Mouse (Mus musculus) liver, embryonic 16.5 days (tissue): ENCODE results near the gene Pck1. TPM values are rescaled to one million over a fixed set of nuclear protein-coding genes. Genes with fewer than 3 reads are reported as not detected.
"Not testable (repeated sequence)": the region's sequence is repeated elsewhere in the genome, so short reads cannot be mapped to it uniquely, and the experiment has no call there.

Experiments used
- ATAC-seq: fragments of 200-750 bp; cut with Nextera tagmentation; 2 replicates; pipeline ENCODE4 v1.8.0; 2017; ENCODE audit warnings: low read depth, mild to moderate bottlenecking, moderate number of reproducible peaks, moderate library complexity
- H3K27ac ChIP-seq: fragments of 300-500 bp; sonication (generic); 2 replicates; pipeline ENCODE4 v1.5.1; 2014; ENCODE audit warnings: mild to moderate bottlenecking, low read length
- H3K27me3 ChIP-seq: fragments of 300-500 bp; sonication (generic); 2 replicates; pipeline ENCODE4 v1.6.1; 2014; ENCODE audit warnings: low read depth, low read length, mixed read lengths; ENCODE audit not compliant: control insufficient read depth, insufficient read depth
- H3K36me3 ChIP-seq: fragments of 300-500 bp; sonication (generic); 2 replicates; pipeline ENCODE4 v1.6.1; 2014; ENCODE audit warnings: mild to moderate bottlenecking; ENCODE audit not compliant: control insufficient read depth, insufficient read depth
- H3K4me1 ChIP-seq: fragments of 300-500 bp; sonication (generic); 2 replicates; pipeline ENCODE4 v1.6.1; 2014; ENCODE audit warnings: low read depth, low read length, mixed read lengths; ENCODE audit not compliant: control insufficient read depth
- H3K4me2 ChIP-seq: fragments of 300-500 bp; sonication (generic); 2 replicates; pipeline ENCODE4 v1.6.1; 2014; ENCODE audit warnings: low read depth, low read length, mixed read lengths
- H3K4me3 ChIP-seq: fragments of 300-500 bp; sonication (generic); 2 replicates; pipeline ENCODE4 v1.5.1; 2014; ENCODE audit warnings: low read depth, mild to moderate bottlenecking, low read length
- H3K9ac ChIP-seq: fragments of 300-500 bp; sonication (generic); 2 replicates; pipeline ENCODE4 v1.6.1; 2014; ENCODE audit warnings: low read depth, low read length
- H3K9me3 ChIP-seq: fragments of 300-500 bp; sonication (generic); replicated peaks from 2 replicates; pipeline ENCODE4 v1.6.1; 2016; ENCODE audit warnings: low read length; ENCODE audit not compliant: control insufficient read depth
- WGBS: fragments of 180-500 bp; shearing (Covaris S2); extraction: QIAGEN DNeasy Blood & Tissue Kit; methylation state at CpG from one replicate; pipeline ENCODE4 v1.1.7; 2014; ENCODE audit not compliant: insufficient replicate concordance; 5-methylcytosine and 5-hydroxymethylcytosine counted together
- polyA plus RNA-seq: library from polyadenylated mRNA; unstranded; fragments of >200 nt; fragmentation: Nextera tagmentation; extraction: Ambion mirVana; gene quantifications from 2 replicates; pipeline ENCODE4 v1.2.1, GENCODE M21; 2015

Gene Pck1
- polyA plus RNA-seq = 0.80 and 0.93 TPM in 2 replicates

DNA sequence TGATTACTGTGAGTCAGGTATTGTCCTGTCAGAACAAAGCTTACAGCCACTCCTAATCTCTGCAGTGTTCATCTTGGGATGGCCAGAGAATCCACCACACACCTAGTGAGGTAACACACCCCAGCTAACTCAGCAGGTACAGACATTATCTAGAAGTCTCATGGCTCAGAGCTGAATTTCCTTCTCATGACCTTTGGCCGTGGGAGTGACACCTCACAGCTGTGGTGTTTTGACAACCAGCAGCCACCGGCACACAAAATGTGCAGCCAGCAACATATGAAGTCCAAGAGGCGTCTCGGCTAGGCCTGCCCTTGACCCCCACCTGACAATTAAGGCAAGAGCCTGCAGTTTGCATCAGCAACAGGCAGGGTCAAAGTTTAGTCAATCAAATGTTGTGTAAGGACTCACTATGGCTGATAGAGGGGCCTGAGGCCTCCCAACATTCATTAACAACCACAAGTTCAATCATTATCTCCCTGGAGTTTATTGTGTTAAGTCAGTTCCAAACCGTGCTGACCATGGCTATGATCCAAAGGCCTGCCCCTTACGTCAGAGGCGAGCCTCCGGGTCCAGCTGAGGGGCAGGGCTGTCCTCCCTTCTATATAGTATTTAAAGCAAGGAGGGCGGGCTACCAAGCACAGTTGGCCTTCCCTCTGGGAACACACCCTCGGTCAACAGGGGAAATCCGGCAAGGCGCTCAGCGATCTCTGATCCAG lies at the start of gene Pck1:
Pck1 (plus strand) TSS at position 613 of the 716 bp plus-strand sequence.
- Histone ChIP-seq H3K4me1 (peaks cover 8% of the 10 kb centered on the region; the same call in 1 of the 2 replicates), H3K4me2 (no peak within 1 kb of the TSS), H3K4me3 (no peak within 1 kb of the TSS), H3K9me3 (no peaks in the 10 kb centered on the region), H3K27ac (no peak within 1 kb of the TSS), H3K27me3 (peaks cover 2% of the 10 kb centered on the region; the same call in 1 of the 2 replicates), H3K36me3 (no peaks in the 10 kb centered on the region), H3K9ac (no peak within 1 kb of the TSS)
- peak; percentile 88 for ATAC-seq
- WGBS = 54% methylated on average over 13 of the region's 13 CpGs

- Histone ChIP-seq H3K36me3 (no peaks in the 10 kb centered on the region), H3K9me3 (no peaks in the 10 kb centered on the region), H3K4me3 (no peak overlapping the region), H3K27me3 (no peaks in the 10 kb centered on the region; the same call in 1 of the 2 replicates), H3K9ac (no peak overlapping the region), H3K4me1 (no peaks in the 10 kb centered on the region), H3K4me2 (no peak overlapping the region), H3K27ac (no peak overlapping the region)
- ATAC-seq = no peak
- WGBS = 71% methylated on average over 9 of the region's 9 CpGs
Measured at GRCm38 (mm10) chr2:173106409-173106808, 46.4 kb upstream of the Pck1 start.

DNA sequence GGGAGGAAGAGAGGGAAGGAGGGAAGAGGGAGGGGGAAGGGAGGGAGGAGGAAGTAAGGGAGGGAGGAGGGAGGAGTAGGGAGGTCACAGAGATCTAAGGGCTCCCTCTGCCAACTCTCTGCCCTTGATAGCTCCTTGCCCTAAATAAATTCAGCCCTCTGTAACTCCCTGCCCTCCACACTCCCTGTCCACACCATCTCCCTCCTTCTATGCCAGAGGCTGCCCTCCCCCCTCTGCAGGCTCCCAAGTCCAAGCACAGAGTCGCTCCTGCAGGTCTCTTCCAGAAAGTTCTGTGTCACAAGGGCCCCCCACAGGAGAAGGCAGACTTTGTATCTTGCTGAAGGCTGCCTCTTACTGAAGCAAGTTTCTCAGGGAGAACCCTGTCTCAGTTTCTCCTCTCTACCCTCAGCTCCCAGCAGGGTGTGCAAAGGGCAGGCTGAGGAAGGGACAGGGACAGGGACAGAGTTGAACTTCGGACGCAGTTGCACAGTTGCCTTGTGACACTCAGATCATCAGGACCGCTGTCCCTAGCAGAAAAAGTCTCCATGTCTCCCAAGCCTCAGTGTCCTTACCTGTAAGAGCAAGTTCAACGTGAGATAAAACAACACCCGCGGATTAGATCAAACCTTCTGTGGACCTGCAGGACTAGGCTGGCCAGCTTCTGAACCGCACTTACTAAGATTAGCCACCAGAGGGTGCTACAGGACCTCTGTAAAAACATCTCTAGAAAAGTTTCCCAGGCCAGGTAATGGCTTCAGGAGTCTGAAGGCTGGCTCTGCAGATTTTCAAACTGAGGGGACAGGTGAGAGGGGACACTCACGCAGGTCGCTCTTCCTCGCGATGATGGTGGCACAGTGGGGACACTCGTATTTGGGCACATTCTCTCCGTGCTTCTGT lies 45.7 kb upstream of the Pck1 start:
- Histone ChIP-seq H3K27me3 (no peaks in the 10 kb centered on the region; the same call in 1 of the 2 replicates), H3K9ac (no peak overlapping the region), H3K4me3 (no peak overlapping the region), H3K4me2 (no peak overlapping the region), H3K36me3 (no peaks in the 10 kb centered on the region), H3K4me1 (no peaks in the 10 kb centered on the region), H3K9me3 (no peaks in the 10 kb centered on the region), H3K27ac (no peak overlapping the region)
- ATAC-seq = 0 out of 2 replicates have a peak, but pooled peaks have one; percentile 23
- 16% methylated on average over 14 of the region's 14 CpGs for WGBS

DNA sequence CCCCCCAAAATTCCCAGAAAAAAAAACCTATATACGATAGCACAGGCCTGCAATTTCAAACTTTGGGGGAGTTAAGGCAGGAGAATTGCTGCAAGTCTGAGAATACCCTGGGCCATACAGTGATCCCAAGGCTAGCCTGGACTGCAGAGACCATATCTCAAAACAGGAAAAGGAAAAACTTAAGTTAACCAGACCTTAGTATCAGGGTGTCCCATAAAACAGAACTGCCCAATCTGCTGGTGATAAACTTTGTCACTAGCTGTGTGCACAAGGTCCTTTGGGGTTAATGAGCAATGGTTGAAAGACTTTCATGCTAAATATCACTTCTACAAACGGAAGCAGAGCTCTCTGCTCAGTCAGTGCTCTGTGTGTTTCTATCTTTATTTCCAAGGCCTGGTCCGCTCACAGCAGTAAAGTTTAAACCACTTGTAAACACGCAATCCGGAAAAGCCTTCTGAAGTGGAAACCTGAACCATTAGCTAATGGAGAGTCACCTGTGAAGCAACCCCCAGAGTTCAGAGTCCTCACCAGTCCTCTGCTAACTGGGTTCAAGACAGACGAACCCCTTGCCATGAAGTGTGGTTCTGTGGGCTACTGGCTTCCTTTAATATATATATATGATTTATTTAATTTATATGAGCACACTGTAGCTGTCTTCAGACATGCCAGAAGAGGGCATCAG lies 44.2 kb upstream of the Pck1 start:
- Histone ChIP-seq H3K27ac (no peak overlapping the region), H3K36me3 (no peaks in the 10 kb centered on the region), H3K9ac (no peak overlapping the region), H3K4me3 (no peak overlapping the region), H3K4me1 (no peaks in the 10 kb centered on the region), H3K9me3 (no peaks in the 10 kb centered on the region), H3K4me2 (no peak overlapping the region), H3K27me3 (no peaks in the 10 kb centered on the region; the same call in 1 of the 2 replicates)
- ATAC-seq = no peak; the same call in 1 of the 2 replicates
- WGBS = 51% methylated on average over 6 of the region's 6 CpGs

- ATAC-seq = no peak
- no peak overlapping the region for H3K4me2 ChIP-seq
- H3K9ac ChIP-seq = no peak overlapping the region
- H3K27me3 ChIP-seq = no peaks in the 10 kb centered on the region; the same call in 1 of the 2 replicates
- H3K4me1 ChIP-seq = no peaks in the 10 kb centered on the region
- no peaks in the 10 kb centered on the region for H3K36me3 ChIP-seq
- 76% methylated on average over 7 of the region's 7 CpGs for WGBS
- H3K4me3 ChIP-seq = no peak overlapping the region
- no peaks in the 10 kb centered on the region for H3K9me3 ChIP-seq
- no peak overlapping the region for H3K27ac ChIP-seq
Measured at GRCm38 (mm10) chr2:173109510-173109909, 43.3 kb upstream of the Pck1 start.

DNA sequence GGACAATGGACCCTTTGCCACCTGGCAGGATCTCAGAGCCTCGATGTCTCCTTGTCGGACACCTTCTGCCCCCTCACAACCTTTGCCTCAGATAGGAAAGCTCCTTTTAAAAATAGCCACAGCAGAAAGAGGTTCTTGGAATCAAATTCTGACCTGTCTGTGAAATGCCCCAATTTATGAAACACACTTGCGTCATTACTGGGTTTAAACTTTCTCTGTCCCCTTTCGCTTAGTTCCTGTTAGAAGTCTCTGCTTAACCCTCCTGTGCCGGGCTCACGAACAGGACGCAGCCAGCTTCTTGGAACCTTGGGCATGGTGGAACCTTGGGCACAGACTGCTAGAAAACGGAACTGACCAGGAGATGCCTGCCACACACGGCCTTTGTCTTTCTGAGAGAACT lies 42.3 kb upstream of the Pck1 start:
- Histone ChIP-seq H3K9ac (no peak overlapping the region), H3K27ac (no peak overlapping the region), H3K4me3 (no peak overlapping the region), H3K9me3 (no peaks in the 10 kb centered on the region), H3K4me2 (no peak overlapping the region), H3K4me1 (no peaks in the 10 kb centered on the region), H3K36me3 (no peaks in the 10 kb centered on the region), H3K27me3 (no peaks in the 10 kb centered on the region; the same call in 1 of the 2 replicates)
- ATAC-seq = no peak
- 69% methylated on average over 9 of the region's 9 CpGs for WGBS

DNA sequence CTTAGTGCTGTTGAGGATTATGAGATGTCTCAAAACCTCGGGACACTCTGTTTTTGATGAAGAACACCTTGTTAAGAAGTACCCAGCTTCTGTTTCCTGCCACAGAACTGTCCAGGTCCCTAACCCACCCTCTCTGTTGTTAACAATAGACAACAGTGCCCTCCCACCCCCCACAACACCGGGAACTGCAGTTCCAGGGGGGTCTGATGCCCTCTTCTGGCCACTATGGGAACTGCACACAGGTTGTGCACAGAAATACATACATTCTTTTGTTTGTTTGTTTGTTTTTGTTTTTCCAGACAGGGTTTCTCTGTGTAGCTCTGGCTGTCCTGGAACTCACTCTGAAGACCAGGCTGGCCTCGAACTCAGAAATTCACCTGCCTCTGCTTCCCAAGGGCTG lies 39.1 kb upstream of the Pck1 start:
- not testable (repeated sequence) for H3K36me3 ChIP-seq, H3K4me2 ChIP-seq, H3K9me3 ChIP-seq, H3K27ac ChIP-seq, H3K4me1 ChIP-seq, H3K27me3 ChIP-seq, ATAC-seq, H3K9ac ChIP-seq, H3K4me3 ChIP-seq
- WGBS = 44% methylated on average over 3 of the region's 3 CpGs

GRCm38 (mm10) chr2:173119023-173119944 lies 33.6 kb upstream of the Pck1 start, which contains the start of gene Ctcfl:
Gene Ctcfl, minus strand, starts transcription at chr2:173119525.
- peak; percentile 71 for ATAC-seq
- Histone ChIP-seq H3K27me3 (no peaks in the 10 kb centered on the region; the same call in 1 of the 2 replicates), H3K36me3 (no peaks in the 10 kb centered on the region), H3K4me2 (peak within 1 kb of the TSS; percentile 22), H3K27ac (peak within 1 kb of the TSS; percentile 71), H3K9ac (peak within 1 kb of the TSS; percentile 6; the same call in 1 of the 2 replicates), H3K9me3 (no peaks in the 10 kb centered on the region), H3K4me1 (peaks cover 12% of the 10 kb centered on the region), H3K4me3 (peak within 1 kb of the TSS; percentile 14; the same call in 1 of the 2 replicates)
- 76% methylated on average over 35 of the region's 35 CpGs for WGBS
